ENCODE assay signal across 11 mouse cellular contexts in the genomic region with DNA sequence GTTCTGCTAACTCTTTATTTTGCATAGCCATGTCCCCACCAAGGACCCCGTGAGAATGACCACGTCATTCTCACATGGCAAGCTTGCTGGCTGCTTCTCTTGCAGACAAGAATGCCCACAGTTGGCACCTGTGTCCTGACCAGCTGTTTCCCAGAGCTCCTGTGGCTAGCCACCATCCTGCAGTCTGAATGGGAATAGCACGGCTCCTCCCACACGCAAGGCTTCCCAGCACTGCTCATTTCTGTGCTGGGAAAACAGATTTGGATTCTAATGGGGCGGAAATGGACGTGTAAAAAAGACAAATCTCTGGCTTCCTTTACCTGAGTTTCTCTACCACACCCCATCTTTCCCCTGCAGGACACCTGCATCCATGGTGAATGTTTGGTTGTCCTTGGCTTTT.
DNase-seq lines count a peak whose midpoint lies in the region; ATAC-seq and TF ChIP-seq lines count a peak whose summit lies in the region.
"Had no signal": no experiment of that assay in that cellular context is flagged by ENCODE, and none has a peak within 500 bp of the region (broad histone marks: within the 10 kb centered on the region; RNA-seq: fewer than 3 reads in every experiment).

No protein-coding gene starts in this region.

- in situ Hi-C loops in ES-E14 (cut with MboI; ENCODE audit: low sequenced_read_pairs in 2 of 2, unreplicated experiment in 2 of 2), result no loop called here

- H3K9me3 ChIP-seq in intestine, embryonic 16.5 days (ENCODE audit: control insufficient read depth, low read length), result no peaks in the 10 kb centered on the region
- no peaks in the 10 kb centered on the region for H3K9me3 ChIP-seq in intestine, postnatal 0 days (ENCODE audit: control insufficient read depth)
- H3K9me3 ChIP-seq in ES-E14 (ENCODE audit: control insufficient read depth, insufficient read depth, low read depth, low read length), result no peaks in the 10 kb centered on the region

- no peaks in the 10 kb centered on the region for H3K36me3 ChIP-seq in intestine, embryonic 16.5 days (ENCODE audit: control insufficient read depth, insufficient read depth, low read length)
- H3K36me3 ChIP-seq in intestine, postnatal 0 days (ENCODE audit: control insufficient read depth, insufficient read depth), result no peaks in the 10 kb centered on the region
- H3K36me3 ChIP-seq in ES-E14 (ENCODE audit: control insufficient read depth, insufficient read depth, low read length, poor library complexity, severe bottlenecking), result no peaks in the 10 kb centered on the region

- no peaks in the 10 kb centered on the region for H3K4me1 ChIP-seq in intestine, embryonic 16.5 days (ENCODE audit: control insufficient read depth, insufficient read depth, low read length)
- no peaks in the 10 kb centered on the region for H3K4me1 ChIP-seq in intestine, postnatal 0 days (replicated peaks; ENCODE audit: control insufficient read depth, insufficient read depth, low read length)
- peaks cover 5 to 7% of the 10 kb centered on the region in 2 experiments for H3K4me1 ChIP-seq in ES-E14 (ENCODE audit: control insufficient read depth in 2 of 2, insufficient read depth in 2 of 2, low read length in 2 of 2, poor library complexity in 1 of 2)

- peak; percentile 54 for DNase-seq in ES-E14 (ENCODE audit: low read depth, low spot score)
- DNase-seq in cerebellum, adult 9-11 months, result peak; percentile 46
- peak; percentile 31 to 77 for DNase-seq in left cerebral cortex, postnatal 25 days (ENCODE audit: low spot score in 2 of 2)
- DNase-seq in spleen, adult 18-20 months, result no peak
- DNase-seq in testis, postnatal 10 days (ENCODE audit: low spot score), result no peak
- DNase-seq: embryo, embryonic 11 days; lung, embryonic 14.5 days had no signal

- H3K4me2 ChIP-seq in intestine, embryonic 16.5 days (ENCODE audit: low read depth, low read length), result no peak overlapping the region
- H3K4me2 ChIP-seq in intestine, postnatal 0 days (replicated peaks; ENCODE audit: low read depth), result no peak overlapping the region
- H3K4me2 ChIP-seq: lung, embryonic 14.5 days had no signal

- H3K27me3 ChIP-seq in intestine, embryonic 16.5 days (replicated peaks; ENCODE audit: control insufficient read depth, insufficient read depth, low read length), result no peaks in the 10 kb centered on the region
- no peaks in the 10 kb centered on the region for H3K27me3 ChIP-seq in intestine, postnatal 0 days (replicated peaks; ENCODE audit: control insufficient read depth, insufficient read depth, low read length)

- peak; percentile 38; the same call in 1 of the 2 replicates for ATAC-seq in intestine, embryonic 16.5 days
- ATAC-seq in intestine, postnatal 0 days, result no peak
- no peak for ATAC-seq in megakaryocyte-erythroid progenitor cell, adult 5-6 weeks (replicated peaks; ENCODE audit: low FRiP score, low TSS enrichment, poor library complexity, severe bottlenecking)
- ATAC-seq: CD4-positive, CD25-positive, alpha-beta regulatory T cell, adult 4 months had no signal

- no peak overlapping the region for H3K9ac ChIP-seq in intestine, embryonic 16.5 days (ENCODE audit: low read depth, low read length)
- H3K9ac ChIP-seq in intestine, postnatal 0 days (ENCODE audit: low read depth, low read length), result no peak overlapping the region
- H3K9ac ChIP-seq in ES-E14 (ENCODE audit: insufficient read depth, low read depth, low read length, poor library complexity, severe bottlenecking), result no peak overlapping the region
- H3K9ac ChIP-seq: lung, embryonic 14.5 days had no signal

- H3K4me3 ChIP-seq in intestine, embryonic 16.5 days (ENCODE audit: low read length), result no peak overlapping the region
- no peak overlapping the region for H3K4me3 ChIP-seq in intestine, postnatal 0 days (ENCODE audit: low read depth, low read length)
- H3K4me3 ChIP-seq in ES-E14 (ENCODE audit: insufficient read depth in 1 of 2, low read depth in 1 of 2, low read length in 2 of 2, poor library complexity in 1 of 2, severe bottlenecking in 1 of 2), result no peak overlapping the region

- no peak for TF ChIP-seq CTCF in intestine, postnatal 0 days (IDR thresholded peaks at IDR 0.05; ENCODE audit: low read depth)

- intact Hi-C loops in left cerebral cortex, postnatal 25 days (cut with DNase I), result no loop called here

- WGBS in intestine, embryonic 16.5 days, result 61% methylated on average over 6 of the region's 6 CpGs
- 75% methylated on average over 6 of the region's 6 CpGs for WGBS in intestine, postnatal 0 days

- H3K27ac ChIP-seq in intestine, embryonic 16.5 days (ENCODE audit: low read length), result no peak overlapping the region
- no peak overlapping the region for H3K27ac ChIP-seq in intestine, postnatal 0 days (ENCODE audit: low read depth, low read length)
- H3K27ac ChIP-seq in ES-E14 (ENCODE audit: insufficient read depth, low read depth, low read length, poor library complexity, severe bottlenecking), result no peak overlapping the region

TF ChIP-seq in ES-E14, 5 proteins besides CTCF, POLR2A, EP300 and RAD21:
- TF ChIP-seq HCFC1 (IDR thresholded peaks at IDR 0.05; ENCODE audit: borderline replicate concordance, insufficient read depth, low read length) (no peak), CHD2 (IDR thresholded peaks at IDR 0.05; ENCODE audit: low read depth, low read length) (0 out of 2 replicates have a peak, but pooled peaks have one; percentile 27)

Comparison
In these comparisons a context has a peak if more than half of its experiments do, and no peak if none do; other contexts are left out.
1. DNase-seq: peak in ES-E14 (single experiment), cerebellum, adult 9-11 months (single experiment) and left cerebral cortex, postnatal 25 days (2 of 2); none in spleen, adult 18-20 months (0 of 2) and testis, postnatal 10 days (single experiment).